9 mouse cellular contexts compared by ENCODE assay signal in genomic region chr11:106513166-106513565, GRCm38 (mm10). TPM values are rescaled to one million over a fixed set of nuclear protein-coding genes. Genes with fewer than 3 reads are reported as not detected.
DNase-seq lines count a peak whose midpoint lies in the region; ATAC-seq and TF ChIP-seq lines count a peak whose summit lies in the region.
"Had no signal": no experiment of that assay in that cellular context is flagged by ENCODE, and none has a peak within 500 bp of the region (broad histone marks: within the 10 kb centered on the region; RNA-seq: fewer than 3 reads in every experiment).

No protein-coding gene starts in this region.

- H3K9ac ChIP-seq in heart, adult 2 months (ENCODE audit: low read depth, low read length): no peak overlapping the region
- H3K9ac ChIP-seq in midbrain, embryonic 16.5 days (ENCODE audit: low read depth, low read length): peak overlapping the region; percentile 6; the same call in 1 of the 2 replicates
- H3K9ac ChIP-seq: liver, embryonic 13.5 days had no signal

- no peaks in the 10 kb centered on the region for H3K36me3 ChIP-seq in heart, adult 2 months (ENCODE audit: control insufficient read depth, insufficient read depth, low read length)
- H3K36me3 ChIP-seq in midbrain, embryonic 16.5 days (ENCODE audit: control insufficient read depth, insufficient read depth, low read length): peaks cover 12% of the 10 kb centered on the region; the same call in 1 of the 2 replicates

- H3K4me1 ChIP-seq in heart, adult 2 months (ENCODE audit: control insufficient read depth, insufficient read depth, low read length): no peaks in the 10 kb centered on the region
- peaks cover 6% of the 10 kb centered on the region for H3K4me1 ChIP-seq in embryonic fibroblast, embryonic 13.5 days (ENCODE audit: control insufficient read depth, insufficient read depth, low read length)
- no peaks in the 10 kb centered on the region for H3K4me1 ChIP-seq in midbrain, embryonic 16.5 days (ENCODE audit: control insufficient read depth, insufficient read depth, low read length)

- WGBS in heart, adult 2 months: 49% methylated on average over 2 of the region's 2 CpGs
- 52% methylated on average over 2 of the region's 2 CpGs for WGBS in midbrain, embryonic 16.5 days

- intact Hi-C loops in heart, adult 2 months (cut with DNase I): loop anchor here (1.0 to 5.0 kb wide), 2 partner anchors 114 to 229 kb away; no protein-coding TSS in a partner anchor
- intact Hi-C loops in heart, postnatal 25 days (cut with DNase I): loop anchor here (1.0 kb wide), 1 partner anchor 114 kb away; no protein-coding TSS in a partner anchor

- peak; percentile 79 for TF ChIP-seq CTCF in heart, adult 2 months (IDR thresholded peaks at IDR 0.05)
- peak; percentile 60 for TF ChIP-seq CTCF in embryonic fibroblast, embryonic 13.5 days (IDR thresholded peaks at IDR 0.05; ENCODE audit: borderline replicate concordance, insufficient read depth, low read length)

- no peak for TF ChIP-seq EP300 in heart, adult 2 months (IDR thresholded peaks at IDR 0.05; ENCODE audit: insufficient read depth, low read depth, low read length)

- peak; percentile 46 to 64 for DNase-seq in heart, adult 2 months
- no peak for DNase-seq in heart, postnatal 25 days (ENCODE audit: low spot score)
- DNase-seq in 3T3-L1 (ENCODE audit: low read depth, low spot score): peak; percentile 69
- DNase-seq in NIH3T3 (ENCODE audit: low read depth): peak; percentile 85
- peak; percentile 59 to 83 for DNase-seq in kidney, postnatal 36 days
- DNase-seq in thymus, postnatal 25 days: peak; percentile 76
- DNase-seq: liver, embryonic 13.5 days had no signal

- no peak for TF ChIP-seq POLR2A in heart, adult 2 months (IDR thresholded peaks at IDR 0.05; ENCODE audit: insufficient read depth, low read depth, low read length)
- no peak for TF ChIP-seq POLR2A in embryonic fibroblast, embryonic 13.5 days (IDR thresholded peaks at IDR 0.05; ENCODE audit: low read depth, low read length)

- no peak overlapping the region for H3K27ac ChIP-seq in heart, adult 2 months
- H3K27ac ChIP-seq in embryonic fibroblast, embryonic 13.5 days (ENCODE audit: insufficient read depth, low read length): no peak overlapping the region
- H3K27ac ChIP-seq in midbrain, embryonic 16.5 days (ENCODE audit: low read length): no peak overlapping the region

- no peak overlapping the region for H3K4me2 ChIP-seq in midbrain, embryonic 16.5 days (ENCODE audit: low read length)
- H3K4me2 ChIP-seq: liver, embryonic 13.5 days had no signal

- no peak for ATAC-seq in midbrain, embryonic 16.5 days

- no peaks in the 10 kb centered on the region for H3K79me2 ChIP-seq in heart, adult 2 months (replicated peaks; ENCODE audit: control insufficient read depth, insufficient read depth, low read length)

- no peaks in the 10 kb centered on the region for H3K9me3 ChIP-seq in midbrain, embryonic 16.5 days (replicated peaks; ENCODE audit: control insufficient read depth, low read length, poor library complexity, severe bottlenecking)

- H3K27me3 ChIP-seq in heart, adult 2 months (ENCODE audit: control insufficient read depth, insufficient read depth, low read length): no peaks in the 10 kb centered on the region
- H3K27me3 ChIP-seq in midbrain, embryonic 16.5 days (ENCODE audit: control insufficient read depth, insufficient read depth, low read depth, low read length): no peaks in the 10 kb centered on the region
- H3K27me3 ChIP-seq: liver, embryonic 13.5 days had no signal

- no peak overlapping the region for H3K4me3 ChIP-seq in heart, adult 2 months
- H3K4me3 ChIP-seq in embryonic fibroblast, embryonic 13.5 days (ENCODE audit: insufficient read depth, low read length): no peak overlapping the region
- no peak overlapping the region for H3K4me3 ChIP-seq in midbrain, embryonic 16.5 days (ENCODE audit: low read depth, low read length)
- H3K4me3 ChIP-seq: liver, embryonic 13.5 days had no signal

RNA-seq across cellular contexts. Expression of gene Ern1, which starts 25.5 kb away (rescaled TPM):
- 10 to 100 TPM; 10.2 to 13.9 TPM for total RNA-seq in heart, adult 2 months (2021)
- polyA plus RNA-seq in heart, adult 2 months (2012; rRNA removed): 6.4 and 9.8 TPM in 2 replicates
- total RNA-seq in heart, postnatal 25 days (2021): 10 to 100 TPM; 10.0 to 10.2 TPM
- polyA plus RNA-seq in embryonic fibroblast, embryonic 13.5 days (2011; ENCODE audit: insufficient read length, low read depth, missing spikeins): 9.3 and 10.9 TPM in 2 replicates
- polyA plus RNA-seq in midbrain, embryonic 16.5 days (2015; fragmentation: Nextera tagmentation; extraction: Ambion mirVana): 4.8 and 5.9 TPM in 2 replicates
